Mouse (Mus musculus): Measurements from ENCODE around the gene Gm8005.
"Not testable (repeated sequence)": the region's sequence is repeated elsewhere in the genome, so short reads cannot be mapped to it uniquely, and the experiment has no call there.

The Gm8005 gene

GRCm38 (mm10) chr14:42439573-42439972, at the start of gene Gm8005:
TSS of gene Gm8005 (minus strand) at chr14:42439673.
- DNase-seq (ENCODE audit: low spot score in 2 of 2) = not testable (repeated sequence)

- DNase-seq (ENCODE audit: low spot score in 2 of 2) = not testable (repeated sequence)
These were observed 24.1 kb upstream of the Gm8005 start, which contains the start of gene Gm8011 for GRCm38 (mm10) chr14:42463581-42463980. TSS of gene Gm8011 (plus strand) at chr14:42463881.
